Mouse (Mus musculus): ENCODE data around the gene Olfr544. TPM values are rescaled to one million over a fixed set of nuclear protein-coding genes. Genes with fewer than 3 reads are reported as not detected.

The Olfr544 gene
- polyA plus RNA-seq, 1 experiment = not detected

Other genes with a start within 250 kb of the Olfr544 start
- gene Rhog, start 232.3 kb downstream of the Olfr544 start, polyA plus RNA-seq (2012; fragmentation: generic; extraction: Trizol) = 62.6 TPM
- gene Stim1, start 220.5 kb downstream of the Olfr544 start, polyA plus RNA-seq (2012; fragmentation: generic; extraction: Trizol) = 37.0 TPM
- 32.2 TPM for gene Rrm1, start 46.6 kb downstream of the Olfr544 start, polyA plus RNA-seq (2012; fragmentation: generic; extraction: Trizol)
- gene Olfr543, start 6.6 kb downstream of the Olfr544 start, polyA plus RNA-seq (2012; fragmentation: generic; extraction: Trizol) = not detected
- gene Olfr545, start 11.3 kb upstream of the Olfr544 start, polyA plus RNA-seq (2012; fragmentation: generic; extraction: Trizol) = not detected
- gene Olfr547, start 46.4 kb upstream of the Olfr544 start, polyA plus RNA-seq (2012; fragmentation: generic; extraction: Trizol) = not detected
- not detected for gene Olfr548-ps1, start 52.6 kb upstream of the Olfr544 start, polyA plus RNA-seq (2012; fragmentation: generic; extraction: Trizol)
- gene Olfr549, start 61.6 kb upstream of the Olfr544 start, polyA plus RNA-seq (2012; fragmentation: generic; extraction: Trizol) = not detected
- 0.43 TPM for gene Trim21, start 77.2 kb upstream of the Olfr544 start, polyA plus RNA-seq (2012; fragmentation: generic; extraction: Trizol)
- not detected for gene Olfr550, start 83.1 kb upstream of the Olfr544 start, polyA plus RNA-seq (2012; fragmentation: generic; extraction: Trizol)
- gene Olfr551, start 103.6 kb upstream of the Olfr544 start, polyA plus RNA-seq (2012; fragmentation: generic; extraction: Trizol) = not detected
- gene Olfr552, start 109.5 kb upstream of the Olfr544 start, polyA plus RNA-seq (2012; fragmentation: generic; extraction: Trizol) = not detected
- not detected for gene Olfr553, start 129.9 kb upstream of the Olfr544 start, polyA plus RNA-seq (2012; fragmentation: generic; extraction: Trizol)
- gene Olfr554, start 150.1 kb upstream of the Olfr544 start, polyA plus RNA-seq (2012; fragmentation: generic; extraction: Trizol) = not detected
- gene Olfr555, start 170.5 kb upstream of the Olfr544 start, polyA plus RNA-seq (2012; fragmentation: generic; extraction: Trizol) = not detected
- not detected for gene Olfr556, start 176.6 kb upstream of the Olfr544 start, polyA plus RNA-seq (2012; fragmentation: generic; extraction: Trizol)
- 3.2 TPM for gene Trim68, start 199.0 kb upstream of the Olfr544 start, polyA plus RNA-seq (2012; fragmentation: generic; extraction: Trizol)
- gene Olfr557, start 207.6 kb upstream of the Olfr544 start, polyA plus RNA-seq (2012; fragmentation: generic; extraction: Trizol) = not detected
- not detected for gene Olfr558, start 213.9 kb upstream of the Olfr544 start, polyA plus RNA-seq (2012; fragmentation: generic; extraction: Trizol)
- gene Olfr33, start 230.8 kb upstream of the Olfr544 start, polyA plus RNA-seq (2012; fragmentation: generic; extraction: Trizol) = not detected
- not detected for gene Olfr559, start 239.2 kb upstream of the Olfr544 start, polyA plus RNA-seq (2012; fragmentation: generic; extraction: Trizol)